Mouse (Mus musculus) embryonic facial prominence, embryonic 14.5 days (tissue): ENCODE results near the gene Cdadc1. TPM values are rescaled to one million over a fixed set of nuclear protein-coding genes. Genes with fewer than 3 reads are reported as not detected.
"Not testable (repeated sequence)": the region's sequence is repeated elsewhere in the genome, so short reads cannot be mapped to it uniquely, and the experiment has no call there.

Experiments
- ATAC-seq: fragments of 200-750 bp; cut with Nextera tagmentation; 2 replicates; pipeline ENCODE4 v1.8.0; 2017; ENCODE audit warnings: low read depth, moderate number of reproducible peaks, moderate TSS enrichment
- DNase-seq: peaks from one replicate; pipeline ENCODE4 v3.0.0-alpha.2; 2015; ENCODE audit warnings: low spot score
- H3K27ac ChIP-seq: fragments of 300-500 bp; sonication (generic); replicated peaks from 2 replicates; pipeline ENCODE4 v1.5.1; 2014; ENCODE audit warnings: low read depth, mild to moderate bottlenecking, low read length, moderate library complexity
- H3K27me3 ChIP-seq: fragments of 300-500 bp; sonication (generic); replicated peaks from 2 replicates; pipeline ENCODE4 v1.6.1; 2014; ENCODE audit warnings: low read length; ENCODE audit not compliant: control insufficient read depth, insufficient read depth
- H3K36me3 ChIP-seq: fragments of 300-500 bp; sonication (generic); 2 replicates; pipeline ENCODE4 v1.6.1; 2014; ENCODE audit warnings: low read length, mixed read lengths; ENCODE audit not compliant: control insufficient read depth, insufficient read depth
- H3K4me1 ChIP-seq: fragments of 300-500 bp; sonication (generic); 2 replicates; pipeline ENCODE4 v1.6.1; 2014; ENCODE audit warnings: antibody characterized with exemption, low read length; ENCODE audit not compliant: control insufficient read depth, insufficient read depth
- H3K4me2 ChIP-seq: fragments of 300-500 bp; sonication (generic); 2 replicates; pipeline ENCODE4 v1.6.1; 2014; ENCODE audit warnings: low read depth, mild to moderate bottlenecking, low read length, moderate library complexity, mixed read lengths
- H3K4me3 ChIP-seq: fragments of 300-500 bp; sonication (generic); 2 replicates; pipeline ENCODE4 v1.5.1; 2014; ENCODE audit warnings: low read depth, mild to moderate bottlenecking, low read length
- H3K9ac ChIP-seq: fragments of 300-500 bp; sonication (generic); 2 replicates; pipeline ENCODE4 v1.6.1; 2014; ENCODE audit warnings: low read depth, mild to moderate bottlenecking, low read length, moderate library complexity, mixed read lengths
- H3K9me3 ChIP-seq: fragments of 300-500 bp; sonication (generic); 2 replicates; pipeline ENCODE4 v1.6.1; 2016; ENCODE audit warnings: low read length; ENCODE audit not compliant: control insufficient read depth
- WGBS: fragments of 180-500 bp; shearing (Covaris S2); extraction: QIAGEN DNeasy Blood & Tissue Kit; methylation state at CpG from one replicate; pipeline ENCODE4 v1.1.7; 2014; 5-methylcytosine and 5-hydroxymethylcytosine counted together
- polyA plus RNA-seq: library from polyadenylated mRNA; unstranded; fragments of >200 nt; fragmentation: Nextera tagmentation; extraction: Ambion mirVana; gene quantifications from 2 replicates; pipeline ENCODE4 v1.2.1, GENCODE M21; 2014

Cdadc1 gene
- polyA plus RNA-seq, 1 experiment from 2014 or later = 32.1 TPM

DNA sequence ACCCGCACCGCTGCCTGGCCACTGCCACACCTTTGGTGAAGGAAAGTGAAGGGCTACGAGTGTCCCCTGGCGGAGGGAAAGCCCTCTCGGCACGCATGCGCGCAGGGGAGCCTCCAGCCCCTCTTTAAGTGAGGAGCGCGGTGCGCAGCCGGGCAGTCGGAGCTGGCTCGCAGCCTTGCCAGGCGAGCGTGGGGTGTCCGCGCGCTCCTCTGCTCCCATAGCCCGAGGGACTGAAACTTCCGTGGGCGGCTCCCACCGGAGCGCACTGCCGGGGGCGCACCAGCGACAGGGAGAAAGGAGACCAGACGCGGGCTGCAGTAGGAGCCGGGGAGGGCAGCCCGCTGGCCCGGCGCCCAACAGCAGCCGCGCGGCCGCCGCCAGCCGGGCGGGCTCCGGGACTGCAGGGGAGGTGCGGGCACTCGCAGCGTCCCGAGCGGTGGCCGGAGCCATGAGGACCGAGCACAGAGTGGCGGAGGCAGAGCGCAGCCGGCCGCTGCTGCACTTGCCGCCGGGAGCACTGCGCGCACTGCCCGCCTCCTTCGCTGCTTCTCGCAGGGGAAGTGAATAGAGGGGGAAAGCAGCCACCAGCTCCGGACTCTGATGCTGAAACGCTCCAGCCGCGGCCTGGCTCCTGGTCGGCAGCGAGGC lies 27.5 kb upstream of the Cdadc1 start, which contains the start of gene Shisa2:
Gene Shisa2 (plus strand): TSS at position 151 of the 648 bp plus-strand sequence.
- Histone ChIP-seq H3K27ac (peak within 1 kb of the TSS; percentile 74), H3K4me3 (peak within 1 kb of the TSS; percentile 67), H3K9ac (peak within 1 kb of the TSS; percentile 70), H3K36me3 (peaks cover 8% of the 10 kb centered on the region; the same call in 1 of the 2 replicates), H3K27me3 (peaks cover 16% of the 10 kb centered on the region; the same call in 1 of the 2 replicates), H3K4me2 (peak within 1 kb of the TSS; percentile 77), H3K9me3 (no peaks in the 10 kb centered on the region), H3K4me1 (no peaks in the 10 kb centered on the region)
- DNase-seq (peak; percentile 94), ATAC-seq (peak; percentile 90)
- 0% methylated on average over 33 of the region's 65 CpGs for WGBS

DNA sequence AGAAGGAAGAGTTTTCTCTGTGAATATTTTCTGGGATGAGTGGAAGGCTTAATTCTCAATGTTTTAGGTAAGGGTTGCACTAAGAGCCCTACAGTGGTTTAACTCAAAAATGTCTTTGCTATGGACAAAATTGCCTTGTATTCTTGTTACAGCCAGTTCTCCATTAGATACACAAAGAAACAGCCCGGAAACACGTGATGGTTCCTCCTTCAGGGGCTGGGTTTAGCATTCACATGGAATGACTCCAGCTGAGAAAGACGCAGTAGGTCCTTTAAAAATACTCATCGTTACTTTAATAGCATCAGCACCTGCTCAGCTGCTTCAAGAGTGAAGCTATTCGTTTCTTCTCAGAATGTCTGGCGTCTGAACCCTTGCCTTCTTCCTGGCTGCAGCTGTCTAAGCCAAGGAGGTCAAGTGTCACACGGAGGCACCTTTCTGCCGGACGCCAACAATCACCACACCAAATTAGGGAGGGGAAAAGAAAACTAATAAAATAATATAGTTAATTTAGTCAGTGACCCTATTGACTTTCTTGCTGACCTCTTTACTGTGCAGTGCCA lies 26.6 kb upstream of the Cdadc1 start:
- no peak for DNase-seq
- H3K4me3 ChIP-seq = no peak overlapping the region

DNA sequence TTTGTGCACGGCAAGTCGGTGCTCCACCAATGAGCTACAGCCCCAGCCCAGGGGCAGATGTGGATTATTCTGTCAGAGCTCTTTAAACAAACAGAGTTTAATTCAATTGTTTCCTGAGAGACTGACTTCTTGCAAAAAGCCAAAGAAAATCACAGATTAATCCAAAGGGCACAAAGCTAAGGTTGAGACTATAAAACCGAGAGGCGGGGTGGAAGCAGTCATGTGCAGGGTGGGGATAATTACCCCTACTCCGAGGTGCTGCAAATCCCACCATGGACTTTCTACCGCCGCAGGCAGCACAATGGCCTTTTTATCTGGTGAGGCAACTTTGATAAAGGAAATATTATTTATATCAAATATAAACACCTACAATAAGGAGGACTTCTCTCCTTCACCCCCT lies 19.0 kb upstream of the Cdadc1 start:
- Histone ChIP-seq H3K4me3 (no peak overlapping the region), H3K36me3 (no peaks in the 10 kb centered on the region), H3K9me3 (no peaks in the 10 kb centered on the region), H3K27me3 (no peaks in the 10 kb centered on the region), H3K27ac (no peak overlapping the region), H3K4me1 (0 out of 2 replicates have a peak, but pooled peaks cover 4% of the 10 kb centered on the region), H3K4me2 (no peak overlapping the region), H3K9ac (no peak overlapping the region)
- no peak for DNase-seq
- ATAC-seq = no peak
- WGBS = 55% methylated on average over 7 of the region's 7 CpGs

More for the DNA sequence above, 26.6 kb upstream of the Cdadc1 start:
- Histone ChIP-seq H3K36me3 (no peaks in the 10 kb centered on the region), H3K27ac (peak overlapping the region; percentile 74; the same call in 1 of the 2 replicates), H3K4me2 (peak overlapping the region; percentile 77), H3K9me3 (no peaks in the 10 kb centered on the region), H3K9ac (no peak overlapping the region), H3K27me3 (peaks cover 16% of the 10 kb centered on the region; the same call in 1 of the 2 replicates), H3K4me1 (no peaks in the 10 kb centered on the region)
- 19% methylated on average over 9 of the region's 9 CpGs for WGBS
- ATAC-seq = no peak

DNA sequence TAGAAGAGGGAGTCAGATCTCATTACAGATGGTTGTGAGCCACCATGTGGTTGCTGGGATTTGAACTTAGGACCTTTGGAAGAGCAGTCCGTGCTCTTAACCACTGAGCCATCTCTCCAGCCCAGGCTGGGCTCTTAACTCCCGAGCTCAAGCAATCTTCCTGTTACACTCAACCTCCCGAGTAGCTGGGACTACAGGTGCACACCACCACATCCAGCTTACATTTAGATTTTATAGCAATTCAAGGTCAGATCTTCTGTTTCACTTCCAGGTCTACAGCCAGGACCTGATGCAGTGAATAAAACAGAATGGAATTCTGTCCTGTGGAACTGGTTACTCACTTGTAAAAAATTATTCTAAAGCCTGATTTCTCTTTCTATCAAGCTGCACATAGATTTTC lies 16.4 kb upstream of the Cdadc1 start:
- H3K27me3 ChIP-seq, H3K36me3 ChIP-seq, H3K4me2 ChIP-seq, H3K4me3 ChIP-seq, H3K9me3 ChIP-seq, H3K9ac ChIP-seq, H3K4me1 ChIP-seq, H3K27ac ChIP-seq, DNase-seq, ATAC-seq: not testable (repeated sequence)
- WGBS = 82% methylated on average over 3 of the region's 3 CpGs

DNA sequence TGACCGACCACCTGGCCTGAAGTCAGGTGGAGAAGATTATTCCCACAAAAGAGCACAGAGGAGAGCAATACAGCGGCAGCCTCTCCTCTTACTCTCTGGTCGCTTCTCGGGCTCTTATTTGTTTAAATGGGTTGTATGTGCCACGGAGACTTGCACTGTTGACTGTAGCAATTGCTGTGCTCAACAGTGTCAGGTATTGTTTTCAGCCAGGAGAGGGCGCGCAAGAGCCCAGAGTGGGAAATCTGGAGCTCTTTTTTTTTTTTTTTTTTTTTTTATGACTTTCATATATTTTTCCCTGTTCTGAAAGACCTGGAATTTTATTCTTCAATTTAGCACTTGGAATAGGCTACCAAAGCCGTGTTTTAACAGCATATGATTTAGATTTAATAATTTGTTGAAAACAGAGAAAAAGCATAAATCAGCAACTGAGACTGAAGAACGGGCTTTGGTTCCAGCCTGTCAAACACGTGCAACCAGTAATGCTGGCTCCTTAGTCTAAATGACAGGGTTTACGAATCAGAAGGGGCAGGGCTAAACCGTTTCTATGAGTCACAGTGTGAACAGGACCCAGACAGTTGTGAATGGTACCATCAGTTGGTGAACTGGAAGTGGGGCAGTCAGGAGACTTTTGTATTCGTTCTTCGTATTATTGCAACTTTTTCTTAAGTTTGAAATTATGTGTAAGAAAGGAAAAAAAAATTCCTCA lies 15.3 kb upstream of the Cdadc1 start:
- Histone ChIP-seq H3K4me1 (0 out of 2 replicates have a peak, but pooled peaks cover 4% of the 10 kb centered on the region), H3K4me2 (no peak overlapping the region), H3K36me3 (no peaks in the 10 kb centered on the region), H3K27ac (no peak overlapping the region), H3K27me3 (no peaks in the 10 kb centered on the region), H3K4me3 (no peak overlapping the region), H3K9ac (no peak overlapping the region), H3K9me3 (no peaks in the 10 kb centered on the region)
- 46% methylated on average over 14 of the region's 14 CpGs for WGBS
- peak; percentile 65 for DNase-seq
- ATAC-seq = no peak

DNA sequence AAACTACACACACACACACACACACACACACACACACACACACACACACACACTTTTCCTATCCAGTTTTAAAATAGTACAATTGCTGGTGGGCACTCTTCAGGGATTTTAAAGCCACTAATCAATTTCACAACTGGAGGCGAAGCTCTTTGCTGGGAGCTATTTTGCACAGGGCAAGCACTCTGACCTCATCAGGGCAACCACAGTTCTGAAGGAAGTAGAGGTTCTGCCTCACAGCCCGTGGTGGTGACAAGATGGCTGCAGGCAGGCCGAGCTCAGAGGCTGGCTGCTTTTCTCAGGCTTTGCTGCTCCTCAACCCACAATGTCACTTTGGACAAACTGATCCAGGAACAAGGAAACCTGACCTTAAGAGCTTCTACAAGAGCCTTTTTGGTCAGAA lies 9.3 kb upstream of the Cdadc1 start:
- Histone ChIP-seq H3K4me3 (no peak overlapping the region), H3K27ac (no peak overlapping the region), H3K9me3 (no peaks in the 10 kb centered on the region), H3K4me2 (no peak overlapping the region), H3K27me3 (no peaks in the 10 kb centered on the region), H3K9ac (no peak overlapping the region), H3K4me1 (no peaks in the 10 kb centered on the region), H3K36me3 (no peaks in the 10 kb centered on the region)
- WGBS = 42% methylated on average over 3 of the region's 3 CpGs
- DNase-seq = no peak
- ATAC-seq = no peak

DNA sequence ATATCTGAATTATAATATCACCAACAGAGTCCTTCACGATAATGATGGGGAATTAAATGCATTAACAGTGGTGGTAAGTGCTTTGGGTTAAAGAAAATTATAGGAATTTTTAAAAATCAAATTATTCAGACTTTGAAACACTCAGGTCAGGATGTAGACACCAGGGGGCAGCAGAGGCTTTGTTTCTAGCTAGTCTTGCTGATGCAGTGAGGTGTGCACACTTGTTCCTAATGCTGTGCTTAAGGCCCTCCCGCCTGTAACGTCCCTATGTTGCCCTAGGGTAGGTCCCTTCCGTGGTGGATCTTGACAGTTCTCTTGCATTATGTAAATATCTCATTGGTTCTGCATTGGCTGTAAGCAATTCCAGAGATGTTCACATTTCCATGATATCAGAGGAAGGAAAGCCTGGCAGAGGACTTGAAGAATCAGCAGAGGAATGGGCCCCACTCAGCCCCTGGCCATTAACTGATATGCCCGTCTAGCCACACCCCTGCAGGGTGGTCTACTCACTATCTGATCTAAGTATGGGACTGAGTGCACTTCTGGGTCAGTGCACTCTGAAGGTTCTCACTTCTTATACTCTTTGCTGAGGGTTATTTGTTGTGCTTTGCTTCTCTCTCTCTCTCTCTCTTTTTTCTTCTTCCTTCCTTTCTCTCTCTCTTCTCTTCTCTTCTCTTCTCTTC lies 8.1 kb upstream of the Cdadc1 start:
- Histone ChIP-seq H3K4me2 (no peak overlapping the region), H3K36me3 (no peaks in the 10 kb centered on the region), H3K27me3 (no peaks in the 10 kb centered on the region), H3K9ac (no peak overlapping the region), H3K4me1 (no peaks in the 10 kb centered on the region), H3K27ac (no peak overlapping the region), H3K4me3 (no peak overlapping the region), H3K9me3 (no peaks in the 10 kb centered on the region)
- WGBS = 13% methylated on average over 5 of the region's 5 CpGs
- ATAC-seq (no peak), DNase-seq (peak; percentile 72)

DNA sequence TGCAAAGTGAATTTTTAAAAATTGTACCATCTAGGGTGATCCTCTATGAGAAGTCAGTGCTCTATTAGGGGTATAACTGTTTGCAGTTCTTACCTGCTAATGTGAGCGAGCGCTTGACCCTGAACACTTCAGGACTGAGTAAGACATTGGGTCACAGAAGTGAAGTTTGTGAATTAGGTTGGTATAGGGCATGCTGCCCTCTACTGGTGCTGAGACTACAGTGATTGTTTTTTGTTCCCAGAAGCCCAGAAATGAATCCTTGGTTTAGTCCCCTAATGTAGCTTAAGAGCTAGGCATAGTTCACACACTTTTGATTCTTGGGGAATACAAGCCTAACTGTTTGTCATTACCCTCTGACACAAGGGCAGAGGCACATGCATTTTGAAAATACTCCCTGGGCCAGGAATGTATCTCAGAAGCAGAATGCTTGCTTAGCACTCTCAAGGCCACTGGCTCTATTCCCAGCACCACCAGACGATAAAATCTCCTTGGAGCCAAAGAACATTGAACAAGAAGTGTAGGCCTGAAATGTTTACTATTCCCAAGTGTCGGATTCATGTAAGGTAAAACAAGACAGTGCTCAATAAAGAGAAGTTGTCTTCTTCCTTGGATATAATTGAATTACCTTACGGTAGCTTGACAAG lies 6.4 kb upstream of the Cdadc1 start:
- Histone ChIP-seq H3K27ac (no peak overlapping the region), H3K27me3 (no peaks in the 10 kb centered on the region), H3K4me1 (no peaks in the 10 kb centered on the region), H3K4me3 (no peak overlapping the region), H3K9ac (no peak overlapping the region), H3K9me3 (no peaks in the 10 kb centered on the region), H3K36me3 (no peaks in the 10 kb centered on the region), H3K4me2 (no peak overlapping the region)
- ATAC-seq (no peak), DNase-seq (peak; percentile 43)
- WGBS = 65% methylated on average over 5 of the region's 5 CpGs
